Mouse (Mus musculus): Measurements from ENCODE around the gene Epha6. TPM values are rescaled to one million over a fixed set of nuclear protein-coding genes. Genes with fewer than 3 reads are reported as not detected.
A peak's percentile ranks its signal among the peaks of the same experiment; 100 is the strongest.

Gene Epha6
- polyA plus RNA-seq, 1 experiment, result not detected

- Histone ChIP-seq H3K4me3 (replicated peaks; ENCODE audit: extremely low read depth, low read depth, low read length) (no peak overlapping the region), H3K4me1 (ENCODE audit: control insufficient read depth, insufficient read depth, low read length) (no peaks in the 10 kb centered on the region)
- DNase-seq, result no peak
- WGBS, result 67% methylated on average over 1 of the region's 1 CpGs
- TF ChIP-seq CTCF (IDR thresholded peaks at IDR 0.05; ENCODE audit: insufficient read depth, low read length), result no peak
- no peak for TF ChIP-seq POLR2A (IDR thresholded peaks at IDR 0.05; ENCODE audit: borderline replicate concordance, extremely low read depth, low read depth, low read length)
Observed at GRCm38 (mm10) chr16:59743669-59744068, 861.7 kb downstream of the Epha6 start.

- TF ChIP-seq CTCF (IDR thresholded peaks at IDR 0.05; ENCODE audit: insufficient read depth, low read length), result no peak
- TF ChIP-seq POLR2A (IDR thresholded peaks at IDR 0.05; ENCODE audit: borderline replicate concordance, extremely low read depth, low read depth, low read length), result no peak
- 73% methylated on average over 4 of the region's 4 CpGs for WGBS
- Histone ChIP-seq H3K4me3 (replicated peaks; ENCODE audit: extremely low read depth, low read depth, low read length) (no peak overlapping the region), H3K4me1 (ENCODE audit: control insufficient read depth, insufficient read depth, low read length) (no peaks in the 10 kb centered on the region)
- no peak for DNase-seq
Observed at GRCm38 (mm10) chr16:59715524-59715923, 889.8 kb downstream of the Epha6 start.

GRCm38 (mm10) chr16:59693230-59693629 is 912.1 kb downstream of the Epha6 start:
- TF ChIP-seq POLR2A (IDR thresholded peaks at IDR 0.05; ENCODE audit: borderline replicate concordance, extremely low read depth, low read depth, low read length), result no peak
- TF ChIP-seq CTCF (IDR thresholded peaks at IDR 0.05; ENCODE audit: insufficient read depth, low read length), result no peak
- H3K4me3 ChIP-seq (replicated peaks; ENCODE audit: extremely low read depth, low read depth, low read length), result no peak overlapping the region
- 92% methylated on average over 7 of the region's 7 CpGs for WGBS
- no peaks in the 10 kb centered on the region for H3K4me1 ChIP-seq (ENCODE audit: control insufficient read depth, insufficient read depth, low read length)
- no peak for DNase-seq

GRCm38 (mm10) chr16:59689120-59689519 is 916.2 kb downstream of the Epha6 start:
- H3K4me1 ChIP-seq (ENCODE audit: control insufficient read depth, insufficient read depth, low read length), result no peaks in the 10 kb centered on the region
- H3K4me3 ChIP-seq (replicated peaks; ENCODE audit: extremely low read depth, low read depth, low read length), result no peak overlapping the region
- WGBS, result 82% methylated on average over 5 of the region's 5 CpGs
- no peak for TF ChIP-seq CTCF (IDR thresholded peaks at IDR 0.05; ENCODE audit: insufficient read depth, low read length)
- TF ChIP-seq POLR2A (IDR thresholded peaks at IDR 0.05; ENCODE audit: borderline replicate concordance, extremely low read depth, low read depth, low read length), result no peak
- DNase-seq, result no peak

- 57% methylated on average over 5 of the region's 5 CpGs for WGBS
- no peak overlapping the region for H3K4me3 ChIP-seq (replicated peaks; ENCODE audit: extremely low read depth, low read depth, low read length)
- H3K4me1 ChIP-seq (ENCODE audit: control insufficient read depth, insufficient read depth, low read length), result no peaks in the 10 kb centered on the region
- DNase-seq, result no peak
- TF ChIP-seq POLR2A (IDR thresholded peaks at IDR 0.05; ENCODE audit: borderline replicate concordance, extremely low read depth, low read depth, low read length) (no peak), CTCF (IDR thresholded peaks at IDR 0.05; ENCODE audit: insufficient read depth, low read length) (no peak)
Observed at GRCm38 (mm10) chr16:59685135-59685534, 920.2 kb downstream of the Epha6 start.

GRCm38 (mm10) chr16:59683434-59683833 is 921.9 kb downstream of the Epha6 start:
- TF ChIP-seq CTCF (IDR thresholded peaks at IDR 0.05; ENCODE audit: insufficient read depth, low read length), result peak; percentile 78
- TF ChIP-seq POLR2A (IDR thresholded peaks at IDR 0.05; ENCODE audit: borderline replicate concordance, extremely low read depth, low read depth, low read length), result no peak
- H3K4me1 ChIP-seq (ENCODE audit: control insufficient read depth, insufficient read depth, low read length), result no peaks in the 10 kb centered on the region
- H3K4me3 ChIP-seq (replicated peaks; ENCODE audit: extremely low read depth, low read depth, low read length), result no peak overlapping the region
- peak; percentile 17 for DNase-seq
- WGBS, result 6% methylated on average over 8 of the region's 8 CpGs

- Histone ChIP-seq H3K4me3 (replicated peaks; ENCODE audit: extremely low read depth, low read depth, low read length) (no peak overlapping the region), H3K4me1 (ENCODE audit: control insufficient read depth, insufficient read depth, low read length) (no peaks in the 10 kb centered on the region)
- WGBS, result 75% methylated on average over 8 of the region's 8 CpGs
- TF ChIP-seq POLR2A (IDR thresholded peaks at IDR 0.05; ENCODE audit: borderline replicate concordance, extremely low read depth, low read depth, low read length) (no peak), CTCF (IDR thresholded peaks at IDR 0.05; ENCODE audit: insufficient read depth, low read length) (no peak)
- no peak for DNase-seq
Observed at GRCm38 (mm10) chr16:59682216-59682891, 923.0 kb downstream of the Epha6 start.

GRCm38 (mm10) chr16:59666938-59667337 is 938.4 kb downstream of the Epha6 start:
- TF ChIP-seq CTCF (IDR thresholded peaks at IDR 0.05; ENCODE audit: insufficient read depth, low read length) (no peak), POLR2A (IDR thresholded peaks at IDR 0.05; ENCODE audit: borderline replicate concordance, extremely low read depth, low read depth, low read length) (no peak)
- Histone ChIP-seq H3K4me3 (replicated peaks; ENCODE audit: extremely low read depth, low read depth, low read length) (no peak overlapping the region), H3K4me1 (ENCODE audit: control insufficient read depth, insufficient read depth, low read length) (no peaks in the 10 kb centered on the region)
- DNase-seq, result no peak
- WGBS, result 89% methylated on average over 2 of the region's 2 CpGs

GRCm38 (mm10) chr16:59643766-59644165 is 961.6 kb downstream of the Epha6 start:
- WGBS, result 64% methylated on average over 2 of the region's 2 CpGs
- no peak for TF ChIP-seq POLR2A (IDR thresholded peaks at IDR 0.05; ENCODE audit: borderline replicate concordance, extremely low read depth, low read depth, low read length)
- H3K4me1 ChIP-seq (ENCODE audit: control insufficient read depth, insufficient read depth, low read length), result no peaks in the 10 kb centered on the region
- no peak overlapping the region for H3K4me3 ChIP-seq (replicated peaks; ENCODE audit: extremely low read depth, low read depth, low read length)
- DNase-seq, result no peak

GRCm38 (mm10) chr16:59639985-59640384 is 965.3 kb downstream of the Epha6 start:
- no peak for DNase-seq
- no peak overlapping the region for H3K4me3 ChIP-seq (replicated peaks; ENCODE audit: extremely low read depth, low read depth, low read length)
- H3K4me1 ChIP-seq (ENCODE audit: control insufficient read depth, insufficient read depth, low read length), result no peaks in the 10 kb centered on the region
- 81% methylated on average over 3 of the region's 3 CpGs for WGBS
- TF ChIP-seq CTCF (IDR thresholded peaks at IDR 0.05; ENCODE audit: insufficient read depth, low read length) (no peak), POLR2A (IDR thresholded peaks at IDR 0.05; ENCODE audit: borderline replicate concordance, extremely low read depth, low read depth, low read length) (no peak)

Measured in lung, adult 2 months (tissue).